Mouse (Mus musculus): ENCODE measurements around the gene Ptgr1.

- TF ChIP-seq GATA1 (IDR thresholded peaks at IDR 0.05; ENCODE audit: low read length), result no peak
- no peak for TF ChIP-seq TAL1 (IDR thresholded peaks at IDR 0.05; ENCODE audit: low read length)
Measured at GRCm38 (mm10) chr4:59002948-59003805, 16.3 kb upstream of the Ptgr1 start, which contains the start of gene Gm20503.
